Mouse (Mus musculus): ENCODE measurements at regions not wholly inside any gene's neighbourhood (a gene's known extent, or its start where the extent isn't known, plus 50 kb on each side); places are given as distances from the start of the nearest gene placed in this dataset.

DNA sequence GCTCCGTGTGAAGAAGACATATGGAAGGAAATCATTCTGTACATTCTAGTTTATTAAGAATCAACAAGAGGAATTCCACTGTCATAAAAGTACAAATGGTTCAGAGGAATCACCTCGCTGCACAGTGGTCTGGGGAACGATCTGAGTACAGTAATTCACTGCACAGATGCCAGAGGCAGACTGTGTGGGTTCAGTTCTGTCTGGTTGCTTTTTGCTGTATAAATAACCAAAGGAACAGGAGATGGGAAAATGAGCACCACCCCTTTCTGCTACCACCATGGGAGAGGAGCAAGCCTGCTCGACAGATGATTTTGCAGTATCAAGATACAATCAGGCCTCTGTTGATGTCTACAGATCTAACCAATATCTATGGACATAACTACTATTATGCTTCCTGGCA lies 322.1 kb upstream of the Slco3a1 start:
- TF ChIP-seq POLR2A (IDR thresholded peaks at IDR 0.05; ENCODE audit: borderline replicate concordance, extremely low read depth, insufficient read depth, insufficient read length, poor library complexity, severe bottlenecking) (no peak), CTCF (IDR thresholded peaks at IDR 0.05; ENCODE audit: borderline replicate concordance, extremely low read depth, insufficient read depth, insufficient read length) (no peak)
- DNase-seq (ENCODE audit: low read depth), result no peak

DNA sequence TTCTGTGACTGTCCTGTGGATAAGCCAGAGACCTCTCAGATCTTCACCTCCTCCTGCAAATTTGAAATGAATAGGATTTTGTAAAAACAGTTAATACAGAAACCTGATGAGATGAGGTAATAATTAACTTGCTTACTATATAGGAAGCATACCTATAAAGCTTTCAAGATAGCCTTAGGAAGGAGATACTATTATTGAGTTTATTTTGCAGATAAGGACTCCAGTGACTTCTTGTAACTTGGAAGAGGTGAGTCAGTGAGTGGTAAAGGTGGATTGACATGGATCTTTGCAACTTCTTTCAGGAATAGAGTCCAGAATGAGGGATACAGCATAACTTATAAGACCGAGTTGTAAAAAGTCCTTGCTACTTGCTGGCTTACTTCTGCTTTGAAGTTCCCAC lies 315.7 kb upstream of the Slco3a1 start:
- TF ChIP-seq POLR2A (IDR thresholded peaks at IDR 0.05; ENCODE audit: borderline replicate concordance, extremely low read depth, insufficient read depth, insufficient read length, poor library complexity, severe bottlenecking) (no peak), CTCF (IDR thresholded peaks at IDR 0.05; ENCODE audit: borderline replicate concordance, extremely low read depth, insufficient read depth, insufficient read length) (no peak)
- no peak for DNase-seq (ENCODE audit: low read depth)

- TF ChIP-seq POLR2A (IDR thresholded peaks at IDR 0.05; ENCODE audit: borderline replicate concordance, extremely low read depth, insufficient read depth, insufficient read length, poor library complexity, severe bottlenecking) (no peak), CTCF (IDR thresholded peaks at IDR 0.05; ENCODE audit: borderline replicate concordance, extremely low read depth, insufficient read depth, insufficient read length) (no peak)
- no peak for DNase-seq (ENCODE audit: low read depth)
These were observed 308.1 kb upstream of the Slco3a1 start for GRCm38 (mm10) chr7:74862727-74863126.

GRCm38 (mm10) chr7:74844306-74844929 lies 289.8 kb upstream of the Slco3a1 start:
- peak; percentile 59 for DNase-seq (ENCODE audit: low read depth)
- no peak for TF ChIP-seq POLR2A (IDR thresholded peaks at IDR 0.05; ENCODE audit: borderline replicate concordance, extremely low read depth, insufficient read depth, insufficient read length, poor library complexity, severe bottlenecking)
- TF ChIP-seq CTCF (IDR thresholded peaks at IDR 0.05; ENCODE audit: borderline replicate concordance, extremely low read depth, insufficient read depth, insufficient read length), result no peak

GRCm38 (mm10) chr7:74823286-74823685 lies 268.7 kb upstream of the Slco3a1 start:
- TF ChIP-seq POLR2A (IDR thresholded peaks at IDR 0.05; ENCODE audit: borderline replicate concordance, extremely low read depth, insufficient read depth, insufficient read length, poor library complexity, severe bottlenecking) (no peak), CTCF (IDR thresholded peaks at IDR 0.05; ENCODE audit: borderline replicate concordance, extremely low read depth, insufficient read depth, insufficient read length) (no peak)
- peak; percentile 14 for DNase-seq (ENCODE audit: low read depth)

GRCm38 (mm10) chr7:74793241-74793640 lies 238.7 kb upstream of the Slco3a1 start:
- peak; percentile 72 for DNase-seq (ENCODE audit: low read depth)
- no peak for TF ChIP-seq CTCF (IDR thresholded peaks at IDR 0.05; ENCODE audit: borderline replicate concordance, extremely low read depth, insufficient read depth, insufficient read length)
- TF ChIP-seq POLR2A (IDR thresholded peaks at IDR 0.05; ENCODE audit: borderline replicate concordance, extremely low read depth, insufficient read depth, insufficient read length, poor library complexity, severe bottlenecking), result no peak

DNA sequence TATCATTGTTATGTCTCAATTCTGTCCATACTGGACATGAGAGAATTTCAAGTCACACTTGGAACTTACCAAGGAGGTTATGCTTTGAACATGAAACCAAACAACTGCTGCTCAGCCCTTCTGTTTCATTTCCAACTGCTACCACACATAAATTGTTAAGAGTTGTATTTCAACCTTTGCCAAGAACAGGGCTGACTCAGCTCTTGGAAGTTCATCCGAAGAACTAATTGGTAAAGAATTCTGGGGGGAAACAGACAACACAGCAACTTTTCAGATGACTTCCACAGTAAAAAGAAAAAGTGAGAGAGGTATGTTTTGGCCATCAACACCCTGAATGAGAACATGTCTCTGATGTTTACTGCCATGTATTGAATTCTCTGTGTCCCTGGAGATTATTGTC lies 234.1 kb upstream of the Slco3a1 start:
- no peak for TF ChIP-seq POLR2A (IDR thresholded peaks at IDR 0.05; ENCODE audit: borderline replicate concordance, extremely low read depth, insufficient read depth, insufficient read length, poor library complexity, severe bottlenecking)
- no peak for DNase-seq (ENCODE audit: low read depth)

DNA sequence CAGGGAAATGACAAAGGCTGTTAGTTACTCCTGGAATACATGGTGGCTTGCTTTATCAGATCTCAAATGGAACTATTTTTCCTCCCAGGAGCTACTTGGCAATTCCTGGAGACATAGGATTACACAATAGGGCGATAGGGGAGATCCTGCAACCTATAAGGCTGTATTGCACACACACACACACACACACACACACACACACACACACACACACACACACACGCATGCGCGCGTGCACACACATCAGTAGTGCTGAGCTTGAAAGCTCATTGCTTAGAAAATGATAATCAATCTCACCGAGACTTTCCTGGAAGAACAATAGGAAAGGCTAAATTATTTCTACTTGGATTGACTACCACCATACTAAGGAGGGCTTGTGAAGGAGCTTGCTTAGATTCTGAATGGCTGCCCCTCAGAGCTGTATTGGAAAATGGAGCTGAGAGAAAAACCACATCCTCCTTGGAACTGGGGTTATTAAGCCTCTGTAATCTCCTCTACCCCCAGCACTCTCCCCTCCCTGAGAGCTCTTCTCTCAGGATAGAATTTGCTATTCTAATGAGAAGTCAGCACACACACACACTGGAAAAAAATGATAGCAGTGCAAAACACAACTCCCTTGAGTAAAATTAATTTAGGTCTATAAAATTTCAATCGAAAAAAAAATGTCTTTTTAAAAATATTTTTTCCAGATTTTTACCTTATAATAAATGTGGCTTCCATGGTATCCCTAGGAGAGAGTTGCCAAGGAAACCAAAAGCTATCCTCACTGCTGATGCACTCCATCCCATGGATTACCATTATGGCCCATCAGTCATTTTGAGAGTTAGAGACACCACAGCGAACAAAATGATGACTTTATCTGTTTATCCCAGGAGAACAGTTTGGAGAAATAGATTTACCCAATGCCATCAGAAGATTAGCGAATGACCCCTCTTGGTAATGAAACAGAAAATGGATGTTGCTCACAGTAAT lies 217.1 kb upstream of the Slco3a1 start:
- TF ChIP-seq POLR2A (IDR thresholded peaks at IDR 0.05; ENCODE audit: borderline replicate concordance, extremely low read depth, insufficient read depth, insufficient read length, poor library complexity, severe bottlenecking) (no peak), CTCF (IDR thresholded peaks at IDR 0.05; ENCODE audit: borderline replicate concordance, extremely low read depth, insufficient read depth, insufficient read length) (no peak)
- DNase-seq (ENCODE audit: low read depth), result peak; percentile 50

GRCm38 (mm10) chr7:74766550-74766949 lies 212.0 kb upstream of the Slco3a1 start:
- TF ChIP-seq POLR2A (IDR thresholded peaks at IDR 0.05; ENCODE audit: borderline replicate concordance, extremely low read depth, insufficient read depth, insufficient read length, poor library complexity, severe bottlenecking) (no peak), CTCF (IDR thresholded peaks at IDR 0.05; ENCODE audit: borderline replicate concordance, extremely low read depth, insufficient read depth, insufficient read length) (no peak)
- DNase-seq (ENCODE audit: low read depth), result peak; percentile 58

- no peak for DNase-seq (ENCODE audit: low read depth)
These were observed 202.9 kb upstream of the Slco3a1 start for GRCm38 (mm10) chr7:74757469-74757868.

DNA sequence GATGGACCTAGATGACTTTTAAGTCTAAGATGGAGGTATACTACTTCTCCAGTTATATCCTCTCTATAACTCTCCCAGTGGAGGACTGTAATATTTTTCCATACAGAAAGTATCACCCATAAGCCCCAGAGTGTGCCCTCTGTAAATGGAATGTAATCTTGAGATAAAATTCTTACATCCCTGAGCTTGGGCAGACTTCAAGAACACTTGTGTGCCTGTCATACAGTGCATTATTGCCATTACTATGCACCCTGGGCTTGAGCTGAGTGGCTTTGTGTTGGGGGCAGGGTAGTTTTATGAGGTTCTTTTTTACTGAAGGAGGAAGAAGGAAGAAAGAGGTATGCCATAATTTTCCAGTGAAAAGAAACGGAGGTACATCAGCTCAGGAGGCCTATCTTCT lies 193.1 kb upstream of the Slco3a1 start:
- no peak for TF ChIP-seq CTCF (IDR thresholded peaks at IDR 0.05; ENCODE audit: borderline replicate concordance, extremely low read depth, insufficient read depth, insufficient read length)
- no peak for DNase-seq (ENCODE audit: low read depth)

More at GRCm38 (mm10) chr7:74757469-74757868, 202.9 kb upstream of the Slco3a1 start:
- TF ChIP-seq POLR2A (IDR thresholded peaks at IDR 0.05; ENCODE audit: borderline replicate concordance, extremely low read depth, insufficient read depth, insufficient read length, poor library complexity, severe bottlenecking) (no peak), CTCF (IDR thresholded peaks at IDR 0.05; ENCODE audit: borderline replicate concordance, extremely low read depth, insufficient read depth, insufficient read length) (no peak)

GRCm38 (mm10) chr7:74734941-74735340 lies 180.4 kb upstream of the Slco3a1 start:
- DNase-seq (ENCODE audit: low read depth), result peak; percentile 33
- TF ChIP-seq CTCF (IDR thresholded peaks at IDR 0.05; ENCODE audit: borderline replicate concordance, extremely low read depth, insufficient read depth, insufficient read length) (no peak), POLR2A (IDR thresholded peaks at IDR 0.05; ENCODE audit: borderline replicate concordance, extremely low read depth, insufficient read depth, insufficient read length, poor library complexity, severe bottlenecking) (no peak)

All from brain, embryonic 14.5 days (tissue).